Mouse (Mus musculus) midbrain, embryonic 16.5 days (tissue): Measurements from ENCODE around the gene Tac2. TPM values are rescaled to one million over a fixed set of nuclear protein-coding genes. Genes with fewer than 3 reads are reported as not detected.

ENCODE experiments used
- ATAC-seq: fragments of 200-750 bp; cut with Nextera tagmentation; 2 replicates; pipeline ENCODE4 v1.8.0; 2017; ENCODE audit warnings: moderate TSS enrichment
- H3K27ac ChIP-seq: fragments of 300-500 bp; sonication (generic); 2 replicates; pipeline ENCODE4 v1.5.1; 2014; ENCODE audit warnings: mild to moderate bottlenecking, low read length, mixed read lengths
- H3K27me3 ChIP-seq: fragments of 300-500 bp; sonication (generic); 2 replicates; pipeline ENCODE4 v1.6.1; 2014; ENCODE audit warnings: low read depth, low read length, mixed read lengths; ENCODE audit not compliant: control insufficient read depth, insufficient read depth
- H3K36me3 ChIP-seq: fragments of 300-500 bp; sonication (generic); 2 replicates; pipeline ENCODE4 v1.6.1; 2014; ENCODE audit warnings: mild to moderate bottlenecking, low read length, moderate library complexity, mixed read lengths; ENCODE audit not compliant: control insufficient read depth, insufficient read depth
- H3K4me1 ChIP-seq: fragments of 300-500 bp; sonication (generic); 2 replicates; pipeline ENCODE4 v1.6.1; 2014; ENCODE audit warnings: mild to moderate bottlenecking, low read length, mixed read lengths; ENCODE audit not compliant: control insufficient read depth, insufficient read depth
- H3K4me2 ChIP-seq: fragments of 300-500 bp; sonication (generic); 2 replicates; pipeline ENCODE4 v1.6.1; 2014; ENCODE audit warnings: mild to moderate bottlenecking, low read length, mixed read lengths
- H3K4me3 ChIP-seq: fragments of 300-500 bp; sonication (generic); 2 replicates; pipeline ENCODE4 v1.5.1; 2014; ENCODE audit warnings: low read depth, mild to moderate bottlenecking, low read length, moderate library complexity, mixed read lengths
- H3K9ac ChIP-seq: fragments of 300-500 bp; sonication (generic); 2 replicates; pipeline ENCODE4 v1.6.1; 2014; ENCODE audit warnings: low read depth, low read length, mixed read lengths
- H3K9me3 ChIP-seq: fragments of 300-500 bp; sonication (generic); replicated peaks from 2 replicates; pipeline ENCODE4 v1.6.1; 2014; ENCODE audit warnings: mild to moderate bottlenecking, low read length, mixed read lengths; ENCODE audit not compliant: control insufficient read depth, poor library complexity, severe bottlenecking
- WGBS: fragments of 180-500 bp; shearing (Covaris S2); extraction: QIAGEN DNeasy Blood & Tissue Kit; methylation state at CpG from one replicate; pipeline ENCODE4 v1.1.7; 2014; 5-methylcytosine and 5-hydroxymethylcytosine counted together
- polyA plus RNA-seq: library from polyadenylated mRNA; unstranded; fragments of >200 nt; fragmentation: Nextera tagmentation; extraction: Ambion mirVana; gene quantifications from 2 replicates; pipeline ENCODE4 v1.2.1, GENCODE M21; 2015

The Tac2 gene
- polyA plus RNA-seq, 1 experiment from 2014 or later, result 1.2 TPM

GRCm38 (mm10) chr10:127691053-127691452 is 33.2 kb upstream of the Tac2 start:
- H3K4me1 ChIP-seq, result no peaks in the 10 kb centered on the region
- ATAC-seq, result no peak
- H3K36me3 ChIP-seq, result 0 out of 2 replicates have a peak, but pooled peaks cover 3% of the 10 kb centered on the region
- no peak overlapping the region for H3K4me3 ChIP-seq
- H3K27me3 ChIP-seq, result no peaks in the 10 kb centered on the region
- no peak overlapping the region for H3K27ac ChIP-seq
- no peaks in the 10 kb centered on the region for H3K9me3 ChIP-seq
- no peak overlapping the region for H3K9ac ChIP-seq
- WGBS, result 23% methylated on average over 1 of the region's 1 CpGs
- no peak overlapping the region for H3K4me2 ChIP-seq

GRCm38 (mm10) chr10:127694636-127695035 is 29.6 kb upstream of the Tac2 start:
- ATAC-seq, result no peak
- Histone ChIP-seq H3K27ac (no peak overlapping the region), H3K4me2 (no peak overlapping the region), H3K9ac (no peak overlapping the region), H3K4me3 (no peak overlapping the region), H3K36me3 (0 out of 2 replicates have a peak, but pooled peaks cover 3% of the 10 kb centered on the region), H3K27me3 (no peaks in the 10 kb centered on the region), H3K4me1 (no peaks in the 10 kb centered on the region), H3K9me3 (no peaks in the 10 kb centered on the region)
- WGBS, result 53% methylated on average over 2 of the region's 2 CpGs

- ATAC-seq, result no peak
- Histone ChIP-seq H3K4me3 (no peak overlapping the region), H3K36me3 (0 out of 2 replicates have a peak, but pooled peaks cover 3% of the 10 kb centered on the region), H3K27ac (no peak overlapping the region), H3K9ac (no peak overlapping the region), H3K9me3 (no peaks in the 10 kb centered on the region), H3K27me3 (no peaks in the 10 kb centered on the region), H3K4me1 (no peaks in the 10 kb centered on the region), H3K4me2 (no peak overlapping the region)
- 93% methylated on average over 7 of the region's 7 CpGs for WGBS
These were observed 28.5 kb upstream of the Tac2 start for GRCm38 (mm10) chr10:127695775-127696174.

- H3K4me3 ChIP-seq, result no peak overlapping the region
- ATAC-seq, result no peak
- 93% methylated on average over 7 of the region's 7 CpGs for WGBS
- H3K27me3 ChIP-seq, result no peaks in the 10 kb centered on the region
- H3K9me3 ChIP-seq, result no peaks in the 10 kb centered on the region
- no peak overlapping the region for H3K27ac ChIP-seq
- H3K4me2 ChIP-seq, result no peak overlapping the region
- H3K4me1 ChIP-seq, result no peaks in the 10 kb centered on the region
- no peak overlapping the region for H3K9ac ChIP-seq
- 0 out of 2 replicates have a peak, but pooled peaks cover 3% of the 10 kb centered on the region for H3K36me3 ChIP-seq
These were observed 25.3 kb upstream of the Tac2 start for GRCm38 (mm10) chr10:127698966-127699365.

- no peak overlapping the region for H3K9ac ChIP-seq
- no peak overlapping the region for H3K4me3 ChIP-seq
- WGBS, result 55% methylated on average over 4 of the region's 4 CpGs
- no peaks in the 10 kb centered on the region for H3K9me3 ChIP-seq
- H3K4me1 ChIP-seq, result no peaks in the 10 kb centered on the region
- no peaks in the 10 kb centered on the region for H3K27me3 ChIP-seq
- no peak for ATAC-seq
- H3K36me3 ChIP-seq, result no peaks in the 10 kb centered on the region
- H3K4me2 ChIP-seq, result no peak overlapping the region
- H3K27ac ChIP-seq, result no peak overlapping the region
These were observed 21.0 kb upstream of the Tac2 start for GRCm38 (mm10) chr10:127703299-127703698.

GRCm38 (mm10) chr10:127704293-127704692 is 20.0 kb upstream of the Tac2 start:
- H3K27ac ChIP-seq, result no peak overlapping the region
- no peak overlapping the region for H3K4me2 ChIP-seq
- H3K27me3 ChIP-seq, result no peaks in the 10 kb centered on the region
- 73% methylated on average over 2 of the region's 2 CpGs for WGBS
- no peak overlapping the region for H3K4me3 ChIP-seq
- H3K4me1 ChIP-seq, result no peaks in the 10 kb centered on the region
- H3K9me3 ChIP-seq, result no peaks in the 10 kb centered on the region
- no peak for ATAC-seq
- no peak overlapping the region for H3K9ac ChIP-seq
- H3K36me3 ChIP-seq, result no peaks in the 10 kb centered on the region

- Histone ChIP-seq H3K9me3 (no peaks in the 10 kb centered on the region), H3K36me3 (no peaks in the 10 kb centered on the region), H3K4me2 (no peak within 1 kb of the TSS), H3K9ac (no peak within 1 kb of the TSS), H3K27ac (no peak within 1 kb of the TSS), H3K4me1 (no peaks in the 10 kb centered on the region), H3K27me3 (no peaks in the 10 kb centered on the region), H3K4me3 (no peak within 1 kb of the TSS)
- no peak for ATAC-seq
- WGBS, result 81% methylated on average over 2 of the region's 2 CpGs
These were observed 19.5 kb upstream of the Tac2 start, which contains the start of gene Myo1a for GRCm38 (mm10) chr10:127704766-127705220. Gene Myo1a (plus strand): TSS chr10:127705170.

- no peaks in the 10 kb centered on the region for H3K4me1 ChIP-seq
- H3K4me3 ChIP-seq, result no peak overlapping the region
- 93% methylated on average over 4 of the region's 4 CpGs for WGBS
- no peak overlapping the region for H3K27ac ChIP-seq
- no peak for ATAC-seq
- H3K36me3 ChIP-seq, result no peaks in the 10 kb centered on the region
- no peak overlapping the region for H3K9ac ChIP-seq
- H3K4me2 ChIP-seq, result no peak overlapping the region
- no peaks in the 10 kb centered on the region for H3K9me3 ChIP-seq
- H3K27me3 ChIP-seq, result no peaks in the 10 kb centered on the region
These were observed 18.5 kb upstream of the Tac2 start for GRCm38 (mm10) chr10:127705783-127706182.

- H3K4me3 ChIP-seq, result no peak overlapping the region
- H3K4me2 ChIP-seq, result no peak overlapping the region
- H3K9ac ChIP-seq, result no peak overlapping the region
- no peaks in the 10 kb centered on the region for H3K4me1 ChIP-seq
- no peaks in the 10 kb centered on the region for H3K9me3 ChIP-seq
- no peaks in the 10 kb centered on the region for H3K27me3 ChIP-seq
- ATAC-seq, result no peak
- H3K36me3 ChIP-seq, result no peaks in the 10 kb centered on the region
- WGBS, result 84% methylated on average over 7 of the region's 7 CpGs
- H3K27ac ChIP-seq, result no peak overlapping the region
These were observed 16.6 kb upstream of the Tac2 start for GRCm38 (mm10) chr10:127707721-127708120.
